In genomic region chr12:81807953-81808352, GRCm38 (mm10) we compare ENCODE assay signal across 8 mouse cellular contexts. TPM values are rescaled to one million over a fixed set of nuclear protein-coding genes. Genes with fewer than 3 reads are reported as not detected.
DNase-seq lines count a peak whose midpoint lies in the region; ATAC-seq and TF ChIP-seq lines count a peak whose summit lies in the region.

No protein-coding gene starts in this region.

- DNase-seq in cerebellum, adult 2 months = peak; percentile 35 to 39
- no peak for DNase-seq in cerebellum, adult 11 months
- no peak for DNase-seq in embryonic facial prominence, embryonic 14.5 days (ENCODE audit: low spot score)
- no peak for DNase-seq in liver, embryonic 14.5 days (ENCODE audit: low read depth in 3 of 3, low spot score in 3 of 3)
- DNase-seq in thymus, postnatal 25 days = no peak

- H3K4me1 ChIP-seq in cerebellum, adult 2 months (ENCODE audit: control insufficient read depth, insufficient read depth, low read length) = no peaks in the 10 kb centered on the region; the same call in none of the 2 replicates
- H3K4me1 ChIP-seq in embryonic facial prominence, embryonic 14.5 days (ENCODE audit: control insufficient read depth, insufficient read depth, low read length) = 0 out of 2 replicates have a peak, but pooled peaks cover 6% of the 10 kb centered on the region
- peaks cover 17% of the 10 kb centered on the region for H3K4me1 ChIP-seq in hindbrain, embryonic 16.5 days (ENCODE audit: control insufficient read depth, insufficient read depth, low read depth, low read length)
- peaks cover 4 to 9% of the 10 kb centered on the region in 2 experiments; a peak in 3 of 4 replicates for H3K4me1 ChIP-seq in liver, embryonic 14.5 days (replicated peaks; ENCODE audit: control insufficient read depth in 2 of 2, insufficient read depth in 2 of 2, low read length in 1 of 2)
- H3K4me1 ChIP-seq in small intestine, adult 2 months (ENCODE audit: control insufficient read depth, insufficient read depth, insufficient read length, low read length) = peaks cover 20% of the 10 kb centered on the region; the same call in 1 of the 2 replicates

- WGBS in cerebellum, adult 2 months = 11% methylated on average over 11 of the region's 11 CpGs
- 34% methylated on average over 11 of the region's 11 CpGs for WGBS in embryonic facial prominence, embryonic 14.5 days
- WGBS in hindbrain, embryonic 16.5 days = 23% methylated on average over 11 of the region's 11 CpGs
- WGBS in liver, embryonic 14.5 days (ENCODE audit: insufficient replicate concordance) = 21% methylated on average over 11 of the region's 11 CpGs
- WGBS in small intestine, adult 2 months = 12% methylated on average over 11 of the region's 11 CpGs

- no peak for TF ChIP-seq EP300 in liver, embryonic 14.5 days (IDR thresholded peaks at IDR 0.05; ENCODE audit: low read depth)

- H3K27me3 ChIP-seq in cerebellum, adult 2 months (ENCODE audit: control insufficient read depth, insufficient read depth, low read length) = no peaks in the 10 kb centered on the region
- no peaks in the 10 kb centered on the region for H3K27me3 ChIP-seq in embryonic facial prominence, embryonic 14.5 days (replicated peaks; ENCODE audit: control insufficient read depth, insufficient read depth, low read length)
- H3K27me3 ChIP-seq in hindbrain, embryonic 16.5 days (replicated peaks; ENCODE audit: control insufficient read depth, insufficient read depth, low read length) = no peaks in the 10 kb centered on the region
- no peaks in the 10 kb centered on the region for H3K27me3 ChIP-seq in liver, embryonic 14.5 days (ENCODE audit: control insufficient read depth, insufficient read depth, low read length)
- no peaks in the 10 kb centered on the region for H3K27me3 ChIP-seq in small intestine, adult 2 months (ENCODE audit: control insufficient read depth, insufficient read depth, low read length)

- H3K9me3 ChIP-seq in embryonic facial prominence, embryonic 14.5 days (ENCODE audit: control insufficient read depth, low read length) = no peaks in the 10 kb centered on the region
- H3K9me3 ChIP-seq in hindbrain, embryonic 16.5 days (ENCODE audit: control insufficient read depth, low read length) = no peaks in the 10 kb centered on the region
- no peaks in the 10 kb centered on the region for H3K9me3 ChIP-seq in liver, embryonic 14.5 days (ENCODE audit: control insufficient read depth, low read length)

- TF ChIP-seq CTCF in cerebellum, adult 2 months (IDR thresholded peaks at IDR 0.05; ENCODE audit: borderline replicate concordance, insufficient read depth, low read depth, low read length) = no peak
- no peak for TF ChIP-seq CTCF in liver, embryonic 14.5 days (IDR thresholded peaks at IDR 0.05; ENCODE audit: low read depth)
- no peak for TF ChIP-seq CTCF in small intestine, adult 2 months (IDR thresholded peaks at IDR 0.05; ENCODE audit: extremely low read depth, insufficient read length, insufficient replicate concordance, low read depth, low read length)

- ATAC-seq in embryonic facial prominence, embryonic 14.5 days (ENCODE audit: low read depth) = no peak
- ATAC-seq in hindbrain, embryonic 16.5 days = no peak
- ATAC-seq in liver, embryonic 14.5 days (ENCODE audit: insufficient read depth) = no peak
- ATAC-seq in CD4-positive, CD25-positive, alpha-beta regulatory T cell, adult 4 months = no peak

- no peak for TF ChIP-seq POLR2A in cerebellum, adult 2 months (IDR thresholded peaks at IDR 0.05; ENCODE audit: borderline replicate concordance, insufficient read depth, low read length)
- TF ChIP-seq POLR2A in small intestine, adult 2 months (IDR thresholded peaks at IDR 0.05; ENCODE audit: low read depth, low read length) = no peak

- peak overlapping the region; percentile 9 for H3K4me3 ChIP-seq in cerebellum, adult 2 months (replicated peaks; ENCODE audit: insufficient read depth, low read depth, low read length)
- no peak overlapping the region; the same call in 1 of the 2 replicates for H3K4me3 ChIP-seq in embryonic facial prominence, embryonic 14.5 days (ENCODE audit: low read depth, low read length)
- H3K4me3 ChIP-seq in hindbrain, embryonic 16.5 days (ENCODE audit: low read length) = no peak overlapping the region
- no peak overlapping the region for H3K4me3 ChIP-seq in liver, embryonic 14.5 days (ENCODE audit: insufficient read depth in 1 of 2, low read depth in 2 of 2, low read length in 2 of 2)
- no peak overlapping the region for H3K4me3 ChIP-seq in small intestine, adult 2 months (ENCODE audit: low read depth, low read length)

- peak overlapping the region; percentile 53 for H3K4me2 ChIP-seq in embryonic facial prominence, embryonic 14.5 days (ENCODE audit: low read depth, low read length)
- H3K4me2 ChIP-seq in hindbrain, embryonic 16.5 days (ENCODE audit: low read length) = peak overlapping the region; percentile 53
- H3K4me2 ChIP-seq in liver, embryonic 14.5 days (ENCODE audit: low read depth) = peak overlapping the region; percentile 61

- no peak overlapping the region for H3K9ac ChIP-seq in embryonic facial prominence, embryonic 14.5 days (ENCODE audit: low read depth, low read length)
- no peak overlapping the region for H3K9ac ChIP-seq in hindbrain, embryonic 16.5 days (ENCODE audit: low read depth, low read length)
- H3K9ac ChIP-seq in liver, embryonic 14.5 days (replicated peaks) = no peak overlapping the region

- H3K27ac ChIP-seq in cerebellum, adult 2 months (ENCODE audit: insufficient read depth, low read length) = no peak overlapping the region
- H3K27ac ChIP-seq in embryonic facial prominence, embryonic 14.5 days (replicated peaks; ENCODE audit: low read depth, low read length) = no peak overlapping the region
- no peak overlapping the region for H3K27ac ChIP-seq in hindbrain, embryonic 16.5 days (ENCODE audit: low read depth, low read length)
- H3K27ac ChIP-seq in liver, embryonic 14.5 days = no peak overlapping the region
- H3K27ac ChIP-seq in small intestine, adult 2 months (ENCODE audit: insufficient read depth, low read depth, low read length) = peak overlapping the region; percentile 41; the same call in 1 of the 2 replicates

- H3K36me3 ChIP-seq in embryonic facial prominence, embryonic 14.5 days (ENCODE audit: control insufficient read depth, insufficient read depth, low read length) = no peaks in the 10 kb centered on the region
- no peaks in the 10 kb centered on the region for H3K36me3 ChIP-seq in hindbrain, embryonic 16.5 days (ENCODE audit: control insufficient read depth, insufficient read depth, low read length)
- no peaks in the 10 kb centered on the region for H3K36me3 ChIP-seq in liver, embryonic 14.5 days (replicated peaks; ENCODE audit: control insufficient read depth, insufficient read depth, low read depth)
- no peaks in the 10 kb centered on the region for H3K36me3 ChIP-seq in small intestine, adult 2 months (ENCODE audit: control insufficient read depth, insufficient read depth, low read length)

RNA-seq across cellular contexts. Expression of gene Map3k9, which starts 27.0 kb away (rescaled TPM):
- 14.4 and 15.5 TPM in 2 replicates for polyA plus RNA-seq in cerebellum, adult 2 months (2012; rRNA removed)
- 1.1 and 1.5 TPM in 2 replicates for polyA plus RNA-seq in embryonic facial prominence, embryonic 14.5 days (2014; fragmentation: Nextera tagmentation; extraction: Ambion mirVana)
- polyA plus RNA-seq in hindbrain, embryonic 16.5 days (2015; fragmentation: Nextera tagmentation; extraction: Ambion mirVana) = 7.3 and 8.7 TPM in 2 replicates
- polyA plus RNA-seq in liver, embryonic 14.5 days (2012; rRNA removed) = 0.02 and 0.03 TPM in 2 replicates
- polyA plus RNA-seq in liver, embryonic 14.5 days (2014; fragmentation: Nextera tagmentation; extraction: Ambion mirVana) = 0.04 and 0.06 TPM in 2 replicates
- 3.1 and 4.8 TPM in 2 replicates for polyA plus RNA-seq in small intestine, adult 2 months (2012; rRNA removed)
- under 1 TPM; 0.19 to 0.22 TPM for polyA plus RNA-seq in CD4-positive, CD25-positive, alpha-beta regulatory T cell, adult 4 months (2017; shearing (Covaris generic))

RNA-seq across cellular contexts. Expression of gene Pcnx, which starts 51.9 kb away (rescaled TPM):
- 45.3 and 48.2 TPM in 2 replicates for polyA plus RNA-seq in cerebellum, adult 2 months (2012; rRNA removed)
- polyA plus RNA-seq in embryonic facial prominence, embryonic 14.5 days (2014; fragmentation: Nextera tagmentation; extraction: Ambion mirVana) = 16.7 and 20.0 TPM in 2 replicates
- 8.6 and 9.2 TPM in 2 replicates for polyA plus RNA-seq in hindbrain, embryonic 16.5 days (2015; fragmentation: Nextera tagmentation; extraction: Ambion mirVana)
- polyA plus RNA-seq in liver, embryonic 14.5 days (2012; rRNA removed) = 1.5 and 2.4 TPM in 2 replicates
- polyA plus RNA-seq in liver, embryonic 14.5 days (2014; fragmentation: Nextera tagmentation; extraction: Ambion mirVana) = 0.71 and 1.2 TPM in 2 replicates
- polyA plus RNA-seq in small intestine, adult 2 months (2012; rRNA removed) = 13.0 and 29.1 TPM in 2 replicates
- polyA plus RNA-seq in CD4-positive, CD25-positive, alpha-beta regulatory T cell, adult 4 months (2017; shearing (Covaris generic)) = 10 to 100 TPM; 12.0 to 14.8 TPM

Comparison
In these comparisons a context has a peak if more than half of its experiments do, and no peak if none do; other contexts are left out.
1. DNase-seq: peak in cerebellum, adult 2 months (2 of 2); none in cerebellum, adult 11 months (single experiment), embryonic facial prominence, embryonic 14.5 days (single experiment), liver, embryonic 14.5 days (0 of 3) and thymus, postnatal 25 days (single experiment).
2. Peak in every context shown above with its lines, with median percentiles within 50 percentile points of each other: H3K4me2 ChIP-seq.